Mouse (Mus musculus): ENCODE results near the gene Casz1. TPM values are rescaled to one million over a fixed set of nuclear protein-coding genes. Genes with fewer than 3 reads are reported as not detected.

The Casz1 gene
- total RNA-seq, 2 experiments from 2014 or later, result 3.5 to 4.7 TPM

DNA sequence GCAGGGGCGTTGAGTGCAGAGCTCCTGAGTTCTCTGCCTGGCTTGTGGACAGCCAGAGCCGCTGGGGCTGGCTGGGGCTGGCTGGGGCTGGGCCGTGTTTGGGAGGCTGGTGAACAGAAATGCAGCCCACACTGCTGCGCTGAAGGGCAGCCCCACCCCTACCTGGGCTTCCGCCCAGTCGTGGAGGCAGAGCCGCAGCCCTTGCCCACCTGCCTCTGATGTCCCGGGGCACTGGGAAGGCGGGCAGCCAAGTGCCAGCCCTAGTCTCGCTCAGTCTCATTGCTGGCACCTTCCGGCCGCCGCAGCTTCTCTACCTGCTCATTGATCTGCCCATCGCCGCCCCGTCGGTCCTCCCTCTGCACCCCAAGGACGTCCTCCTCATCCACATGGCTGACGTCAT lies 156.9 kb downstream of the Casz1 start:
- ATAC-seq (replicated peaks; ENCODE audit: poor library complexity), result no peak

DNA sequence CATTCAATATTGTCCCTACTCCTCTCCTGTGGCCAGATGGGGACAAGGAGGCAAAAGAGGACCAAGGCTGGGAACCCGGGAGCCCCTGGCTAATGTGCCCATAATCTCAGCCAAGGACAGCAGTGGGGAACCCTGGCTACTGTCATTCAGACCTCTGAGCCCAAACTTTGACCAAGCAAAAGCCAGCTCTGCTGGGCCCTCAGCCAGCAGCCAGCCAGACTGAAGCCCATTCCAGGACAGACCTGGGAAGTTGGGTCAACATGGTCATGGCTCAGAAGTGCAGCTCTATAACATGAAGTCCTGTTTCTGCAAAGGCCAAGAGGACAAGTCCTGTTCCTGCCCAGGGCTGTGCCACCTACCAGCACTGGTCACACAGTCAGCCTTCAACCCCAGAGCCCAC lies 157.9 kb downstream of the Casz1 start:
- no peak for ATAC-seq (replicated peaks; ENCODE audit: poor library complexity)

- no peak for ATAC-seq (replicated peaks; ENCODE audit: poor library complexity)
These were observed 160.5 kb downstream of the Casz1 start for GRCm38 (mm10) chr4:148964541-148965310.

DNA sequence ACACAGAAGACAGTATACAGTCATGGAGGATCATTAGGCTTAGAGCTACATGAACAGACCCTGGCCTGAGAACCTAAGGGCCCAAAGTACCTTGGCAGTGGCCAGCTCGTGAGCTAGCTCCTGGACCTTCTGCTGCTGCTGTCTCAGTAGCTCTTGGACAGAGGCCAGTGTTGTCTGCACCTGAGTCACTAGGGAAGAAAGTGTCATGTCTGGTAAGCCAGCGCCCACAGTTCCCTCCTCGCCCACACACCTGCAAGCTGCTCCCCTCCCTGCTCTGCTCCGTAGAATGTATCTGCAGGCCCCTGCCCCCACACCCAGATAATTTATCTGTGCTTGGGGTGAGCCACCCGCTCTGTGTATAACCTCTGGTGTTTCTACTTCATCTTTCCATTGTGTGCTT lies 161.9 kb downstream of the Casz1 start:
- no peak for ATAC-seq (replicated peaks; ENCODE audit: poor library complexity)

DNA sequence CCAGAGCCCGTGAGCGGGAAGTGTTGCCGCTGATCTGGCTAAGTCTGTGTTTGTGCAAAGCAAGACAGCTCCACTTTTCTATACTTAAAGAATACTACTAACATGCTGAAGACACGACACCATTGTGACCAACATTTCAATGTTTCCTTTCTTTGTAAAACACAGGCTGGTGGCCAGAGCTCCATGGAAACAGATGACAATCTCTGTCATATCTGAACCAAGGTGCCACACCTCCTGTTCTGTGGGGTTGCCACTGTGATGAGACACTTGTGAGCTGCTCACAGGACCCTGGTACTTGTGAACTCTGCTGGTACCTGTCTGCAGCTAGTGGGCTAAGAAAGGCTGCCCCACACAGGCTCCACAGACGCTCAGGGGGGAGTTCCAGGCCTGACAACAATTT lies 164.6 kb downstream of the Casz1 start:
- ATAC-seq (replicated peaks; ENCODE audit: poor library complexity), result no peak

- no peak for ATAC-seq (replicated peaks; ENCODE audit: poor library complexity)
These were observed 165.4 kb downstream of the Casz1 start for GRCm38 (mm10) chr4:148969610-148970009.

DNA sequence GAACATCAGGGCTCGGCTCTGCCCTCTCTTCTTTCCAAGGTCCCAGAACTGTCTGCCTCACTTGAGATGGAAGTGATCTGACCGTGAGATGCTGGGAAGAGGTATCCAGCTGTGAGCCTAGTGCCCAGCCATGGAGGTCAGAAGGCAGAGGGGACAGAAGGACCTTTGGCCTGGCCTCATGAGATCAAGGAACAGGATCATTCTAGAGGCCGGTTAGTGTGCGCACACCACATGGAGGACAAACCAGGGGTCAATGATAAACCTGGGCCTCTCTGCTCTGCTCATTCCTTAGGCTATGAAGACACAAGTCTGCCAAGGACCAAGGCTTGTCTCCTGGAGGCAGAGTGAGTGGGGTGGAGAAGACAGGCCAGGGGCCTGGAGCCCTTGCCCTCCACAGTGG lies 166.5 kb downstream of the Casz1 start:
- no peak for ATAC-seq (replicated peaks; ENCODE audit: poor library complexity)

- no peak for ATAC-seq (replicated peaks; ENCODE audit: poor library complexity)
These were observed 167.5 kb downstream of the Casz1 start for GRCm38 (mm10) chr4:148971613-148972242.

DNA sequence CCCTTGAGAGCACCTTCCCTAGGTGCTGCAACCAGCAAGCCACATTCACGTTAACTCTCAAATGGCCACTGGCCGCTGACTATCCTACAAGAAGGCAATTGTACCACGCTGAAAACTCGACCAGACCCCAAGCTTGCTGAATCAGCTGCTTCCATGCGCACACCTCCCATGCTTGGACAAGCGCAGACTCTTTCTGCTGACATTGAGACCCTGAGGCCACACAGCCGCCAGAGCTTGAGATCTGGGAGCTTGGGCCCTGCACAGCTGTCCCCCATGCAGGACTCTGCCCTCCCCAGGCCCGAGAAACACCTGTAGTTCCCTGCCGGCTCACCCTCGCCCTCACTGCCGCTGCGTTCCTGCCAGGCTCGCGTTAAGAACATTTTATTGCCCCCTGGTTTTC lies 168.5 kb downstream of the Casz1 start:
- no peak for ATAC-seq (replicated peaks; ENCODE audit: poor library complexity)

DNA sequence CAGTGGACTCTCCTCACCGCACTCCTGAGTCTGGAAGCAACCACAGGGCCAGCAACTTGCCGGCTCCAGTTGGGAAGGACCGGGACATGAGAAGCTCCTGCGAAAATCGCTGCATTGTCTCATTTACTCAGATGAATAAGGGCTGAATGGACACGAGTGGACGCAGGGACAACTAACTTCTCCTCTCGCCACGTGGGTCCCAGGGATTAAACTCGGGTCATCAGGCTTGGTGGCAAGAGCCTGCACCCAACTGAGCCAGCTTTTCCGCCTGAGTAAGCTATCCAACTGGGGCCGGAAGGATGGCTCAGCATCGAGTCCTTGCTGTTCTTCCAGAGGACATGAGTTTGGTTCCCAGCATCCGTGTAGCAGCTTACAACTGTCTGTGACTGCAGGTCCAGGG lies 169.2 kb downstream of the Casz1 start:
- no peak for ATAC-seq (replicated peaks; ENCODE audit: poor library complexity)

DNA sequence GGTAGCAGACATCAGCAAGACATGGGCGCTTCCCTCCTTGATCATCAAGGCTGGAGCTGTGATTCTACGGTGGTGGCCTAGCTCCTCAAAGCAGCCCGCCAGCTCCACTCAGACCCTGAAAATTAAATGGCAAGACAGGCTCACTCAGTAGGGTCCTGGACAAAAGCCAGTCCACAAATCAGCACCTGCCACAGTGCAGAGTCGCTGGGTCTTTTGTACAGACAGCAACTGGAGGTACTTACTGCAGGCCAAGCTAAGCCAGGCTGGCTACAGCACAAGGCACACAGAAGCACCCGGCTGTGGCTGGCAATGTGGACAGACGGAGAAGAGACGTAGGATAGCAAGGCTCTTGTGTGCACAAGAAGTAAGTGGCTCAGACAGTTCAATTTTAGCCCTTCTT lies 170.6 kb downstream of the Casz1 start:
- no peak for ATAC-seq (replicated peaks; ENCODE audit: poor library complexity)

- no peak for ATAC-seq (replicated peaks; ENCODE audit: poor library complexity)
These were observed 174.1 kb downstream of the Casz1 start for GRCm38 (mm10) chr4:148978221-148978855.

DNA sequence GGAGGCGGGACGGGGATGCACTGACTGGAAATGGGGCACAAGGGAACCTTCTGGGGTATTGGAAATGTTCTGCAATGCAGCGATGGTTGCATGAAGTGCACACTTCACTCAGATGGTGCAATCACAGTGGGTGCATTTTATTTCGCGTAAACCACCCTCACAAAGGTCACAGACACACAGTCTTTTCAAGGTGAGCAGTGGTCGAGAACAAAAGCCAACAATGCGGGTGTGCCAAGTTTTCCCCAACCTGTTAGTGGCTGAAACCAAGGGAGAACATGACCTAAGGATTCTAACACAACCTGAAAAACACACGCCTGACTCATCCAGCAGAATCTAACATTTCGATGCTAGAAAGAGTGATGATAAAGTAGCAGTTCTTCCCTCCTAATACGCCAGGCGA lies 174.7 kb downstream of the Casz1 start:
- no peak for ATAC-seq (replicated peaks; ENCODE audit: poor library complexity)

- no peak for ATAC-seq (replicated peaks; ENCODE audit: poor library complexity)
These were observed 175.6 kb downstream of the Casz1 start for GRCm38 (mm10) chr4:148979837-148980236.

- ATAC-seq (replicated peaks; ENCODE audit: poor library complexity), result no peak
These were observed 178.0 kb downstream of the Casz1 start for GRCm38 (mm10) chr4:148982274-148982673.

DNA sequence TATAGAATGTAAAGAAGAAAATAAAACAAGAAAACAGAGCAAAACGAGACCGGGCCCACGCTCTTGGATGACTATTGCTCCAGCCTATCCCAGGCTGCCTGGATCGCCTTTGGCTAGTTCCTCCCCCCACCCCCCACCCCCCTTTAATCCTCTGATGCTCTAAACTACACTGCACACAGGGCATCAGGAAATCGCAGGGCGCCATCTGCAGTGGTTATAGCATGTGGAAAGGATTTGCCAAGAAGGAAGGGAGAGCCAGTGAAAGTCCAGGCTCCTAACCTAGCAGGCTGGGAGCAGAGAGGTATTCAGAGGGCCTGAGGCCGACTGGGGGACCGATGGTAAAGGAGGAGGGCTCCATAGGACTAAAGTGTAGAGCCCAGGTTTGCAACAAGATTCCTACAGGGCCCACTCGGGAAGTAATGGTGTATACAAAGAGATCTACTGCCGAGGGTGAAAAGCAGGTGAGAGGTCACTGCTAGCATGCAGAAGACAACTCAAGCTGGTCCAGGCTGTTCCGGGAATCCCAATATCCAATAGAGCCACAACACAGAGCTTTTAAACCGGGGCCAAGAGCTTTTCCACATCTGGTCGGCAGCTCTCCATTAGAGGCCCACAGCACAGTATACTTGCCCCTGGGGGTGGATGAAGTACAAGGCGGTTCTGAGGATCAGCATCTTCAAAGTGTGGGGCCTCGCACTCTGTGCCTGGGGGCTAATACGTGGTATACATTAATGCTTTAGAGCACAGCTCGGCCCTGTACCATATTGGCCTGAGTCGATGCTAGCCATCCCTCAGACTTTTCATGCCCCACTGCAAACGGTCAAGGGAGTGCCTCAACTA lies 180.7 kb downstream of the Casz1 start:
- ATAC-seq (replicated peaks; ENCODE audit: poor library complexity), result no peak

- no peak for ATAC-seq (replicated peaks; ENCODE audit: poor library complexity)
These were observed 181.6 kb downstream of the Casz1 start for GRCm38 (mm10) chr4:148985541-148986476.

GRCm38 (mm10) chr4:148990038-148990437 lies 185.8 kb downstream of the Casz1 start:
- no peak for ATAC-seq (replicated peaks; ENCODE audit: poor library complexity)

- no peak for ATAC-seq (replicated peaks; ENCODE audit: poor library complexity)
These were observed 189.7 kb downstream of the Casz1 start for GRCm38 (mm10) chr4:148993948-148994347.

DNA sequence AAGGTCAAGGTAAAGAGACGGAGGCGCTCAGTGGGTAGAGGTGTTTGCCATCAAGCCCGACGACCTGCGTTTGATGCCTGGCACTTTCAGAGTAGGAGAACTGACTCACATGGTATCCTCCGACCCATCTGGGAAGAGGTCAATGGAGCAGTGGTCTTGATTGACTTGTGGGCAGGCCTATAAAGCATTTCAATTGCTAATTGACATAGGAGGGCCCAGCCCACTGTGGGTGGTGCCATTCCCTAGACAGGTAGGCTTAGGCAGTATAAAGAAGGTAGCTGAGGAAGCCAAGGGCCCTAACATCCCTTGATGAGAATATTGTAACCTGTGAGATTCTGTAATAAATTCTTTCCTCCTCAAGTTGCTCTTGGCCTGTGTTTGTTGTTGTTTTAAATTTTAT lies 196.5 kb downstream of the Casz1 start:
- no peak for ATAC-seq (replicated peaks; ENCODE audit: poor library complexity)
